31 mouse cellular contexts compared by ENCODE assay signal in genomic region chr2:78864116-78864515, GRCm38 (mm10).
"Had no signal": no experiment of that assay in that cellular context is flagged by ENCODE, and none has a peak within 500 bp of the region (broad histone marks: within the 10 kb centered on the region; RNA-seq: fewer than 3 reads in every experiment).

No protein-coding gene starts in this region.

- H3K9ac ChIP-seq: limb, embryonic 12.5 days; limb, embryonic 13.5 days; limb, embryonic 15.5 days; liver, embryonic 12.5 days; liver, embryonic 13.5 days; liver, embryonic 14.5 days; liver, embryonic 15.5 days; liver, postnatal 0 days; lung, embryonic 14.5 days; lung, embryonic 15.5 days; midbrain, embryonic 12.5 days; midbrain, embryonic 13.5 days; midbrain, embryonic 15.5 days had no signal

- H3K9me3 ChIP-seq: limb, embryonic 10.5 days; limb, embryonic 12.5 days; limb, embryonic 13.5 days; limb, embryonic 15.5 days; liver, embryonic 12.5 days; liver, embryonic 13.5 days; liver, embryonic 15.5 days; lung, embryonic 15.5 days; megakaryocyte, embryonic 14.5 days; midbrain, embryonic 10.5 days; midbrain, embryonic 12.5 days; midbrain, embryonic 13.5 days; midbrain, embryonic 15.5 days had no signal

- H3K27ac ChIP-seq: limb, embryonic 10.5 days; limb, embryonic 12.5 days; limb, embryonic 13.5 days; limb, embryonic 15.5 days; liver, embryonic 13.5 days; liver, embryonic 14.5 days; liver, embryonic 15.5 days; lung, embryonic 15.5 days; macrophage; midbrain, embryonic 10.5 days; midbrain, embryonic 12.5 days; midbrain, embryonic 13.5 days; midbrain, embryonic 15.5 days had no signal

- DNase-seq: left cerebral cortex, postnatal 4 days; liver; liver, embryonic 13.5 days; liver, postnatal 0 days; lung, adult 18-20 months; lung, adult 2 months; lung, embryonic 14.5 days; lung, postnatal 10 days; lung, postnatal 14 days; lung, postnatal 36 days; lung, postnatal 4 days; midbrain, embryonic 14.5 days had no signal

- H3K4me3 ChIP-seq: limb, embryonic 10.5 days; limb, embryonic 12.5 days; limb, embryonic 13.5 days; limb, embryonic 15.5 days; liver, embryonic 12.5 days; liver, embryonic 13.5 days; liver, embryonic 15.5 days; lung, embryonic 15.5 days; megakaryocyte, embryonic 14.5 days; midbrain, embryonic 10.5 days; midbrain, embryonic 12.5 days; midbrain, embryonic 13.5 days; midbrain, embryonic 15.5 days; myocyte had no signal

- H3K4me2 ChIP-seq: limb, embryonic 12.5 days; limb, embryonic 13.5 days; limb, embryonic 15.5 days; liver, embryonic 11.5 days; liver, embryonic 12.5 days; liver, embryonic 13.5 days; liver, embryonic 15.5 days; lung, embryonic 14.5 days; lung, embryonic 15.5 days; midbrain, embryonic 11.5 days; midbrain, embryonic 12.5 days; midbrain, embryonic 13.5 days; midbrain, embryonic 15.5 days had no signal

- H3K36me3 ChIP-seq: limb, embryonic 10.5 days; limb, embryonic 12.5 days; limb, embryonic 13.5 days; limb, embryonic 15.5 days; liver, embryonic 12.5 days; liver, embryonic 13.5 days; liver, embryonic 15.5 days; lung, embryonic 15.5 days; midbrain, embryonic 10.5 days; midbrain, embryonic 12.5 days; midbrain, embryonic 13.5 days; midbrain, embryonic 15.5 days had no signal

- H3K4me1 ChIP-seq: midbrain, embryonic 12.5 days; midbrain, embryonic 15.5 days had no signal

- H3K27me3 ChIP-seq: limb, embryonic 12.5 days; limb, embryonic 13.5 days; limb, embryonic 15.5 days; liver, embryonic 12.5 days; liver, embryonic 13.5 days; liver, embryonic 15.5 days; lung, embryonic 15.5 days; megakaryocyte, embryonic 14.5 days; midbrain, embryonic 12.5 days; midbrain, embryonic 13.5 days; midbrain, embryonic 15.5 days had no signal

- ATAC-seq: liver, embryonic 12.5 days; liver, postnatal 0 days; lung, postnatal 0 days; midbrain, embryonic 13.5 days; midbrain, embryonic 15.5 days; midbrain, embryonic 16.5 days had no signal
